In the genomic region with DNA sequence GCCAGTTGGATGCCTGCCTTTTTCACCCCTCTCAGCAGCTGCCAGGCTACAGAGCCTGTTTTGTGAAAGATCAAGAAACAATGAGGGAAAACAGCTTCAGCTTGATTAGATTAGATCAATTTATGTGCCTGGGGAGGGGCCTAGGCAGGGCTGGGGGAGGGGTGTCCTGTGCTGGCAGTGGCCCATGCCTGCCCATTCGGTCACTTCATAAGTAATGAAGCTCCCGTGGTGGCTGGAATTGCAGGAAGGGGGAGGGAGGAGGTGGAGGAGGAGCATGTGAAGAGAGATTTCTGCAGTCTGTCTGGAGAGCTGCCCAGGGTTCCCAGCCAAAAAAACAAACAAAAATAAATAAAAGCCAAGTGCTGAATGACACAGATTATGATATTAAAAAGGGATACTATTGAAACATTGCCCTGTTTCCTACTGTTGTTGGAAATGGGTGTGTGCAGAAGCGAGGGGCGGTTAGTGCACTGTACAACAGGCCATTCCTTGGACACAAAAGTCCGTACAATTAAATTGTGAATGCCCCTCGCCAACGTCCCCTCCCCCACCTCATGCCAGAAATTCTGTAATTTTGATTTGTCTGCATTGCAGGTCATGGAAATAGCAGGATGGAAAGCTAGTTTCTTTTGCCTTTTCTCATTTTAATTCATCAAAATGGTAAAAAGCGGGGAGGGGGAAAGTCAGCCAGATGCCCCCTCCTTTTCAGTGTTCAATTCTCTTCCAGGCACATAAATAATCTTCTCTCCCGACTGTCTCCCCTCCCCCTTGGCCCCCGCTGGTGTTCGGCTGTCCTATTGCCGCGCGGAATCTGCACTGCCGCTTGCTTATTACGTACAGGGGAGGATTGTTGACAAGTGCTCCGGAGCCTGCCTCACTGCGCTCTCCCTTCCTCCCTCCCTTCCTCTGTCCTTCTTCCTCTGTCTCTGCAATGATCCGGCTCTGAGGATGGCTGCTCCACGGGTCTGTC, we compare ENCODE assay signal across 8 mouse cellular contexts.
DNase-seq lines count a peak whose midpoint lies in the region; ATAC-seq and TF ChIP-seq lines count a peak whose summit lies in the region.

No protein-coding gene starts in this region.

- intact Hi-C loops in gastrocnemius, adult 2 months (cut with DNase I) = loop anchor here (10.0 kb wide), 2 partner anchors 535 to 1045 kb away; no protein-coding TSS in a partner anchor

- WGBS in hindbrain, embryonic 16.5 days = 2% methylated on average over 20 of the region's 20 CpGs

- H3K4me1 ChIP-seq in hindbrain, embryonic 16.5 days (ENCODE audit: control insufficient read depth, insufficient read depth, low read depth, low read length) = peaks cover 23% of the 10 kb centered on the region

- TF ChIP-seq CTCF in gastrocnemius, adult 2 months (IDR thresholded peaks at IDR 0.05) = no peak

- peak overlapping the region; percentile 72 for H3K27ac ChIP-seq in gastrocnemius, adult 2 months
- H3K27ac ChIP-seq in hindbrain, embryonic 16.5 days (ENCODE audit: low read depth, low read length) = peak overlapping the region; percentile 93

- H3K9me3 ChIP-seq in hindbrain, embryonic 16.5 days (ENCODE audit: control insufficient read depth, low read length) = no peaks in the 10 kb centered on the region

- peak overlapping the region; percentile 74 for H3K9ac ChIP-seq in hindbrain, embryonic 16.5 days (ENCODE audit: low read depth, low read length)

- 0 out of 2 replicates have a peak, but pooled peaks have one; percentile 52 for ATAC-seq in common myeloid progenitor, adult 5-6 weeks (replicated peaks; ENCODE audit: low read depth, poor library complexity, severe bottlenecking)
- peak; percentile 93 for ATAC-seq in hindbrain, embryonic 16.5 days

- no peaks in the 10 kb centered on the region for H3K27me3 ChIP-seq in hindbrain, embryonic 16.5 days (replicated peaks; ENCODE audit: control insufficient read depth, insufficient read depth, low read length)

- H3K36me3 ChIP-seq in hindbrain, embryonic 16.5 days (ENCODE audit: control insufficient read depth, insufficient read depth, low read length) = no peaks in the 10 kb centered on the region

- DNase-seq in adipocyte (ENCODE audit: low spot score) = peak; percentile 94
- peak; percentile 81 for DNase-seq in gastrocnemius, adult 2 months
- peak; percentile 56 for DNase-seq in left cerebral cortex, adult 11 months (ENCODE audit: low spot score)
- peak; percentile 94 for DNase-seq in lung, postnatal 10 days
- DNase-seq in right cerebral cortex, adult 18-20 months = peak; percentile 82
- DNase-seq in B cell, adult 2 months = no peak

- peak overlapping the region; percentile 71 for H3K4me3 ChIP-seq in gastrocnemius, adult 2 months
- peak overlapping the region; percentile 46 for H3K4me3 ChIP-seq in hindbrain, embryonic 16.5 days (ENCODE audit: low read length)

- peak overlapping the region; percentile 76 for H3K4me2 ChIP-seq in hindbrain, embryonic 16.5 days (ENCODE audit: low read length)

Comparison
In these comparisons a context has a peak if more than half of its experiments do, and no peak if none do; other contexts are left out.
1. DNase-seq: peak in adipocyte (single experiment), gastrocnemius, adult 2 months (single experiment), left cerebral cortex, adult 11 months (single experiment), lung, postnatal 10 days (single experiment) and right cerebral cortex, adult 18-20 months (single experiment); none in B cell, adult 2 months (0 of 2).